Mouse (Mus musculus) midbrain, postnatal 0 days (tissue): ENCODE measurements around the gene Hrnr. TPM values are rescaled to one million over a fixed set of nuclear protein-coding genes. Genes with fewer than 3 reads are reported as not detected.
A peak's percentile ranks its signal among the peaks of the same experiment; 100 is the strongest.

ENCODE experiments used
- ATAC-seq: fragments of 200-750 bp; cut with Nextera tagmentation; 2 replicates; pipeline ENCODE4 v1.8.0; 2017; ENCODE audit warnings: moderate number of reproducible peaks, mild to moderate bottlenecking, moderate TSS enrichment, moderate library complexity; ENCODE audit not compliant: low FRiP score
- DNase-seq: peaks from one replicate; pipeline ENCODE4 v3.0.0-alpha.2; 2015; ENCODE audit warnings: low spot score
- H3K27ac ChIP-seq: fragments of 300-500 bp; sonication (generic); 2 replicates; pipeline ENCODE4 v1.5.1; 2014; ENCODE audit warnings: low read depth, mild to moderate bottlenecking, low read length, mixed read lengths
- H3K27me3 ChIP-seq: fragments of 300-500 bp; sonication (generic); 2 replicates; pipeline ENCODE4 v1.6.1; 2014; ENCODE audit warnings: low read length, control low read depth, mixed read lengths; ENCODE audit not compliant: insufficient read depth
- H3K36me3 ChIP-seq: fragments of 300-500 bp; sonication (generic); 2 replicates; pipeline ENCODE4 v1.6.1; 2014; ENCODE audit warnings: low read length, control low read depth, mixed read lengths; ENCODE audit not compliant: insufficient read depth
- H3K4me1 ChIP-seq: fragments of 300-500 bp; sonication (generic); 2 replicates; pipeline ENCODE4 v1.6.1; 2014; ENCODE audit warnings: mild to moderate bottlenecking, control low read depth, antibody characterized with exemption, low read length, mixed read lengths; ENCODE audit not compliant: insufficient read depth
- H3K4me2 ChIP-seq: fragments of 300-500 bp; sonication (generic); 2 replicates; pipeline ENCODE4 v1.6.1; 2014; ENCODE audit warnings: low read depth, mild to moderate bottlenecking, low read length, mixed read lengths; ENCODE audit not compliant: poor library complexity, severe bottlenecking
- H3K4me3 ChIP-seq: fragments of 300-500 bp; sonication (generic); 2 replicates; pipeline ENCODE4 v1.5.1; 2014; ENCODE audit warnings: low read depth, mild to moderate bottlenecking, low read length, moderate library complexity
- H3K9ac ChIP-seq: fragments of 300-500 bp; sonication (generic); replicated peaks from 2 replicates; pipeline ENCODE4 v1.6.1; 2014; ENCODE audit warnings: mild to moderate bottlenecking, low read length, moderate library complexity, mixed read lengths; ENCODE audit not compliant: poor library complexity, severe bottlenecking
- H3K9me3 ChIP-seq: fragments of 300-500 bp; sonication (generic); 2 replicates; pipeline ENCODE4 v1.6.1; 2016; ENCODE audit warnings: low read length, control low read depth
- CTCF ChIP-seq: IDR thresholded peaks from 2 replicates; pipeline ENCODE4 v1.5.1; 2016; ENCODE audit warnings: antibody characterized with exemption, mild to moderate bottlenecking
- WGBS: fragments of 180-500 bp; shearing (Covaris S2); extraction: QIAGEN DNeasy Blood & Tissue Kit; methylation state at CpG from one replicate; pipeline ENCODE4 v1.1.7; 2014; 5-methylcytosine and 5-hydroxymethylcytosine counted together
- polyA plus RNA-seq: library from polyadenylated mRNA; unstranded; fragments of >200 nt; fragmentation: Nextera tagmentation; extraction: Ambion mirVana; gene quantifications from 2 replicates; pipeline ENCODE4 v1.2.1, GENCODE M21; 2015
- total RNA-seq: library from RNA; depleted of rRNA; stranded (reverse); fragments of >200 nt; gene quantifications from 2 replicates; pipeline ENCODE4 v1.2.3, GENCODE M21; 2014

Gene Hrnr
- total and polyA plus RNA-seq, 2 experiments from 2014 or later: 2.4 TPM; not detected in 1

GRCm38 (mm10) chr3:93311371-93311770, 8.2 kb upstream of the Hrnr start:
- Histone ChIP-seq H3K36me3 (no peaks in the 10 kb centered on the region), H3K27me3 (no peaks in the 10 kb centered on the region), H3K9me3 (no peaks in the 10 kb centered on the region), H3K9ac (no peak overlapping the region), H3K27ac (no peak overlapping the region), H3K4me3 (no peak overlapping the region), H3K4me1 (no peaks in the 10 kb centered on the region), H3K4me2 (no peak overlapping the region)
- no peak for TF ChIP-seq CTCF
- 67% methylated on average over 3 of the region's 3 CpGs for WGBS
- DNase-seq (no peak), ATAC-seq (no peak)

GRCm38 (mm10) chr3:93314388-93314787, 5.2 kb upstream of the Hrnr start:
- no peak for ATAC-seq
- no peak overlapping the region for H3K27ac ChIP-seq

GRCm38 (mm10) chr3:93337749-93338148, 18.2 kb downstream of the Hrnr start:
- no peak for ATAC-seq
- no peak overlapping the region for H3K4me2 ChIP-seq
- H3K4me1 ChIP-seq: no peaks in the 10 kb centered on the region
- H3K27me3 ChIP-seq: no peaks in the 10 kb centered on the region
- no peak overlapping the region for H3K4me3 ChIP-seq
- H3K36me3 ChIP-seq: no peaks in the 10 kb centered on the region
- no peaks in the 10 kb centered on the region for H3K9me3 ChIP-seq
- no peak overlapping the region for H3K27ac ChIP-seq
- TF ChIP-seq CTCF: no peak
- DNase-seq: no peak
- H3K9ac ChIP-seq: no peak overlapping the region

More at GRCm38 (mm10) chr3:93314388-93314787, 5.2 kb upstream of the Hrnr start:
- Histone ChIP-seq H3K9me3 (no peaks in the 10 kb centered on the region), H3K9ac (no peak overlapping the region), H3K4me3 (no peak overlapping the region), H3K4me2 (no peak overlapping the region), H3K36me3 (no peaks in the 10 kb centered on the region), H3K27me3 (no peaks in the 10 kb centered on the region), H3K4me1 (no peaks in the 10 kb centered on the region)
- 95% methylated on average over 1 of the region's 1 CpGs for WGBS
- TF ChIP-seq CTCF: peak; percentile 32
- no peak for DNase-seq

GRCm38 (mm10) chr3:93340021-93340420, 20.5 kb downstream of the Hrnr start:
- Histone ChIP-seq H3K4me3 (no peak overlapping the region), H3K36me3 (no peaks in the 10 kb centered on the region), H3K27me3 (no peaks in the 10 kb centered on the region), H3K9me3 (no peaks in the 10 kb centered on the region), H3K9ac (no peak overlapping the region), H3K27ac (no peak overlapping the region), H3K4me2 (no peak overlapping the region), H3K4me1 (no peaks in the 10 kb centered on the region)
- 87% methylated on average over 4 of the region's 4 CpGs for WGBS
- ATAC-seq (no peak), DNase-seq (no peak)
- no peak for TF ChIP-seq CTCF

GRCm38 (mm10) chr3:93346896-93347295, 27.3 kb downstream of the Hrnr start:
- Histone ChIP-seq H3K9me3 (no peaks in the 10 kb centered on the region), H3K4me3 (no peak overlapping the region), H3K4me1 (no peaks in the 10 kb centered on the region), H3K4me2 (no peak overlapping the region), H3K27me3 (no peaks in the 10 kb centered on the region), H3K9ac (no peak overlapping the region), H3K27ac (no peak overlapping the region), H3K36me3 (no peaks in the 10 kb centered on the region)
- ATAC-seq: no peak
- no peak for DNase-seq
- WGBS: 81% methylated on average over 2 of the region's 2 CpGs
- TF ChIP-seq CTCF: no peak

DNA sequence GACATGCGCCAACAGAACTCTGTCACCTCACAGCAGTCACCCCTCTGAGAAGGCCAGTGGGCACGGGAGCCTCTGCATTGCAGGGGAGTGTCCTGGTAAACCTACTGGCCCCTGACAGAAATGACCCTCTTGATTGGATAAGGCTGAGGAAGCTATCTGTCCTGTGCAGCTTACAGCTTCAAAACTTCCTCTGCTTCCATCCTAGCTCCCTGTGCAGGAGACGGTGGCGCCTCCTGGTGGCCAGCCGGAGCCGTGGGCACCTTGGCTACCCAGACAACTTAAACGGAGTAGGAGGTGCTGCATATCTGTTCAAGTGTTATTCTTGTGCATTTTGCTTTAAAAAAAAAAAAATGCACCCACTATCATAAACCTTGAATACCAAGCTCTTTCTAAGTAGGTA, 40.5 kb downstream of the Hrnr start:
- 14% methylated on average over 7 of the region's 7 CpGs for WGBS
- H3K36me3 ChIP-seq: no peaks in the 10 kb centered on the region
- peak; percentile 32; the same call in 1 of the 2 replicates for ATAC-seq

More for the DNA sequence above, 40.5 kb downstream of the Hrnr start:
- Histone ChIP-seq H3K9ac (no peak overlapping the region), H3K27me3 (no peaks in the 10 kb centered on the region), H3K27ac (no peak overlapping the region), H3K4me1 (no peaks in the 10 kb centered on the region), H3K9me3 (no peaks in the 10 kb centered on the region), H3K4me2 (no peak overlapping the region), H3K4me3 (no peak overlapping the region)
- DNase-seq: peak; percentile 26
- TF ChIP-seq CTCF: peak; percentile 75
